Mouse (Mus musculus) CD4-positive naive resting alpha-beta T cell, adult 57 days (primary cell): Measurements from ENCODE around the gene Hao1. TPM values are rescaled to one million over a fixed set of nuclear protein-coding genes. Genes with fewer than 3 reads are reported as not detected.

Experiments used
- total RNA-seq: library from RNA; stranded (reverse); gene quantifications from one replicate; pipeline ENCODE4 v1.2.4, GENCODE M21; 2023

The Hao1 gene
- not detected for total RNA-seq

DNA sequence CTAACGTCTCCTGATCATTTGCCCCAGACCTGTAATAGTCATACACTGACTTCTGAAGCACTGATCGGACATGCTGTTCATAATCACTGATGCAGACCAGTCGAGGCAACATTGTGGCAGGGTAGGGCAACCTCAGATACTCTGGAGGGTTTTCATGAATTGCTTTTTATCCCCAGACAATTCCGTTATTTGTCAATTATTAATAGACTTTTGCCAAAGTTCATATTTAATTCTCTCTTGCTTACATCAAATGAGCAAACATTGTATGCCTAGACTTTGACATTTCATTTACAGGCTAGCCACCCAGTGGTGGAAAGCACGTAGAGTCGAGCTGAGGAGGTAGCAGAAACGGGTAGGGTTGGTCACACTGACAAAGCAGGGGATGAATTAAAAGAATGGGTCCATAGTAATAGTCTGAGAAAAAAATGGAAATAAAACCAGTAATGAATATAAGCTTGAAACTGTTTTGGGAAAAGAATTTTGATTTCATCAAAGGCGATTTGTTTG lies at the start of gene Hao1:
TSS of gene Hao1 (minus strand) at position 148 of the 507 bp plus-strand sequence.

Other genes starting within 250 kb of the Hao1 start
- gene Tmx4, start 89.8 kb upstream of the Hao1 start, total RNA-seq = 31.2 TPM
- gene Plcb1, start 231.7 kb upstream of the Hao1 start, total RNA-seq = 0.44 TPM